23 mouse cellular contexts compared by ENCODE assay signal in genomic region chr3:133387283-133387682, GRCm38 (mm10).
DNase-seq lines count a peak whose midpoint lies in the region; ATAC-seq and TF ChIP-seq lines count a peak whose summit lies in the region.
"Had no signal": no experiment of that assay in that cellular context is flagged by ENCODE, and none has a peak within 500 bp of the region (broad histone marks: within the 10 kb centered on the region; RNA-seq: fewer than 3 reads in every experiment).

No protein-coding gene starts in this region.

- WGBS in kidney, embryonic 15.5 days, result 39% methylated on average over 7 of the region's 7 CpGs
- 51% methylated on average over 7 of the region's 7 CpGs for WGBS in kidney, adult 2 months
- WGBS in midbrain, embryonic 13.5 days, result 77% methylated on average over 7 of the region's 7 CpGs
- 73% methylated on average over 7 of the region's 7 CpGs for WGBS in midbrain, embryonic 14.5 days

- no peak overlapping the region for H3K27ac ChIP-seq in kidney, embryonic 15.5 days
- no peak overlapping the region for H3K27ac ChIP-seq in kidney, adult 2 months (ENCODE audit: insufficient read depth, low read depth, low read length)
- no peak overlapping the region for H3K27ac ChIP-seq in midbrain, embryonic 13.5 days
- H3K27ac ChIP-seq in midbrain, embryonic 14.5 days (replicated peaks; ENCODE audit: low read depth, low read length), result no peak overlapping the region
- H3K27ac ChIP-seq: embryonic facial prominence, embryonic 12.5 days; embryonic facial prominence, embryonic 15.5 days; heart, embryonic 13.5 days; hindbrain, embryonic 12.5 days; hindbrain, embryonic 15.5 days had no signal

- no peak overlapping the region for H3K9ac ChIP-seq in kidney, embryonic 15.5 days
- H3K9ac ChIP-seq in midbrain, embryonic 13.5 days (replicated peaks), result no peak overlapping the region
- H3K9ac ChIP-seq in midbrain, embryonic 14.5 days (replicated peaks; ENCODE audit: low read length), result no peak overlapping the region
- H3K9ac ChIP-seq: embryonic facial prominence, embryonic 12.5 days; embryonic facial prominence, embryonic 15.5 days; heart, embryonic 13.5 days; hindbrain, embryonic 12.5 days; hindbrain, embryonic 15.5 days had no signal

- H3K4me1 ChIP-seq in kidney, embryonic 15.5 days, result 0 out of 2 replicates have a peak, but pooled peaks cover under 1% of the 10 kb centered on the region
- no peaks in the 10 kb centered on the region for H3K4me1 ChIP-seq in kidney, adult 2 months (ENCODE audit: control insufficient read depth, insufficient read depth, low read length)
- no peaks in the 10 kb centered on the region for H3K4me1 ChIP-seq in midbrain, embryonic 13.5 days (replicated peaks)
- H3K4me1 ChIP-seq in midbrain, embryonic 14.5 days (ENCODE audit: control insufficient read depth, insufficient read depth, low read length), result no peaks in the 10 kb centered on the region
- H3K4me1 ChIP-seq: embryonic facial prominence, embryonic 12.5 days; embryonic facial prominence, embryonic 15.5 days; hindbrain, embryonic 15.5 days had no signal

- H3K4me2 ChIP-seq in kidney, embryonic 15.5 days, result no peak overlapping the region
- H3K4me2 ChIP-seq in midbrain, embryonic 13.5 days (replicated peaks), result no peak overlapping the region
- H3K4me2 ChIP-seq in midbrain, embryonic 14.5 days (ENCODE audit: low read length), result no peak overlapping the region
- H3K4me2 ChIP-seq: embryonic facial prominence, embryonic 12.5 days; embryonic facial prominence, embryonic 15.5 days; heart, embryonic 13.5 days; hindbrain, embryonic 12.5 days; hindbrain, embryonic 15.5 days had no signal

- peak; percentile 76 for ATAC-seq in kidney, embryonic 15.5 days (replicated peaks; ENCODE audit: low FRiP score)
- peak; percentile 11; the same call in 1 of the 2 replicates for ATAC-seq in midbrain, embryonic 13.5 days
- no peak; the same call in 1 of the 2 replicates for ATAC-seq in midbrain, embryonic 14.5 days (ENCODE audit: low FRiP score, low TSS enrichment)
- ATAC-seq: forebrain, embryonic 16.5 days had no signal

- no peak overlapping the region for H3K4me3 ChIP-seq in kidney, embryonic 15.5 days (replicated peaks)
- H3K4me3 ChIP-seq in kidney, adult 2 months (ENCODE audit: insufficient read depth, low read depth, low read length), result no peak overlapping the region
- no peak overlapping the region for H3K4me3 ChIP-seq in midbrain, embryonic 13.5 days (replicated peaks)
- no peak overlapping the region for H3K4me3 ChIP-seq in midbrain, embryonic 14.5 days (replicated peaks; ENCODE audit: low read depth, low read length)
- H3K4me3 ChIP-seq: embryonic facial prominence, embryonic 12.5 days; embryonic facial prominence, embryonic 15.5 days; heart, embryonic 13.5 days; hindbrain, embryonic 12.5 days; hindbrain, embryonic 15.5 days had no signal

- TF ChIP-seq POLR2A in kidney, adult 2 months (IDR thresholded peaks at IDR 0.05; ENCODE audit: low read depth, low read length), result no peak

- TF ChIP-seq CTCF in kidney, adult 2 months (conservative IDR thresholded peaks at IDR 0.05; ENCODE audit: insufficient read depth, insufficient read length, low read depth, low read length), result no peak

- peak; percentile 76 for DNase-seq in heart, adult 11 months
- no peak for DNase-seq in heart, adult 8-10 months (ENCODE audit: low spot score)
- DNase-seq in kidney, adult 2 months, result no peak
- no peak for DNase-seq in midbrain, embryonic 14.5 days
- DNase-seq: adrenal gland, adult 2 months; adrenal gland, postnatal 14 days; B cell, adult 2 months; cerebellum, adult 11 months; cerebellum, adult 2 months; cerebellum, adult 9-11 months; cerebellum, postnatal 25 days; gastrocnemius, postnatal 10 days; gastrocnemius, postnatal 36 days had no signal

- no peaks in the 10 kb centered on the region for H3K27me3 ChIP-seq in kidney, embryonic 15.5 days
- H3K27me3 ChIP-seq in kidney, adult 2 months (replicated peaks; ENCODE audit: control insufficient read depth, insufficient read depth, low read length), result no peaks in the 10 kb centered on the region
- H3K27me3 ChIP-seq in midbrain, embryonic 13.5 days, result no peaks in the 10 kb centered on the region
- no peaks in the 10 kb centered on the region for H3K27me3 ChIP-seq in midbrain, embryonic 14.5 days (ENCODE audit: control insufficient read depth, insufficient read depth, low read length)
- H3K27me3 ChIP-seq: CH12.LX; embryonic facial prominence, embryonic 12.5 days; embryonic facial prominence, embryonic 15.5 days; heart, embryonic 13.5 days; hindbrain, embryonic 12.5 days; hindbrain, embryonic 15.5 days had no signal

- no peaks in the 10 kb centered on the region for H3K36me3 ChIP-seq in kidney, embryonic 15.5 days
- no peaks in the 10 kb centered on the region for H3K36me3 ChIP-seq in kidney, adult 2 months (ENCODE audit: control insufficient read depth, insufficient read depth, low read length)
- no peaks in the 10 kb centered on the region for H3K36me3 ChIP-seq in midbrain, embryonic 13.5 days
- H3K36me3 ChIP-seq in midbrain, embryonic 14.5 days (ENCODE audit: control insufficient read depth, insufficient read depth, low read length), result no peaks in the 10 kb centered on the region
- H3K36me3 ChIP-seq: embryonic facial prominence, embryonic 12.5 days; embryonic facial prominence, embryonic 15.5 days; G1E; heart, embryonic 13.5 days; hindbrain, embryonic 12.5 days; hindbrain, embryonic 15.5 days had no signal

- H3K9me3 ChIP-seq in kidney, embryonic 15.5 days (replicated peaks), result no peaks in the 10 kb centered on the region
- H3K9me3 ChIP-seq in midbrain, embryonic 13.5 days, result no peaks in the 10 kb centered on the region
- no peaks in the 10 kb centered on the region for H3K9me3 ChIP-seq in midbrain, embryonic 14.5 days (ENCODE audit: control insufficient read depth, low read length)
- H3K9me3 ChIP-seq: embryonic facial prominence, embryonic 12.5 days; embryonic facial prominence, embryonic 15.5 days; G1E; heart, embryonic 13.5 days; hindbrain, embryonic 12.5 days; hindbrain, embryonic 15.5 days had no signal
